Mouse (Mus musculus): ENCODE data around the gene Tanc1.

Tanc1 gene

DNA sequence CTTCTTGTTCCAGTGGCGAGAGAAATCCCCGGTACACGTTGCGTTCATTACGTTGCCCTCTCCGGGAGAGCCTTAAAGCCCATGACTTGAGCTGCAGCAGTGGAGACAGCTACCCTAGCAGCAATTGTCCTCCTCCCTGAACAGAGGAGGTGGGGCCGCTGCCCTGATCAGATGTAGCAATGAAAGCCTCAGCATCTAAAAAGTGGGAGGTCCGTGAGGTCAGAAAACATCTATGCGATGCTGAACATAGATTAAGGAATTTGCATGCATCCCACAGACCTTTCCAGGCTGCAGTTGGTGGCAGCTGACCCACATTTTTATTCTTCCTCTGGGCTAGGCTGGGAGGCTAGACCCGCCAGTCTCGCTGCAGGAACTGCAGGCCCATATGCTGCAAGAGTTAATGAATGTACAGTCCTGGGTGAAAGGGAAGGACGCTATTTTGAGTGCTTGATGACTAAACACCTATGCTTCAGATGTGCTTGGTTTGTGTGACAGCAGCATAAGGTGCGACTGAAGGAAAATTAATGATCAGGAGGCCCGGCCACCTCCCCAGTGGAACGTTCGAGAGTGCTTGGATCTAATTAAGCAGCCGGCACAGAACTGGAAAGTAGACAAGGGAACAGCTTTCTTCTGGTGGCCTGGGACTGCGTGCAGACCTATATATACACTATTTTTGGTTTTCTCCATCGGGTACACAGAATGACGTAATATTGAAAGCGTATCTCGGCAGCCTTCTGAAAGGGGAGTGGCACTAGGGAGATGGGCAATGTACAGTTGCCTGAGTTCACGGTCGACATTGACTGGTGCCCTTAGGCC, 107.0 kb downstream of the Tanc1 start:
- no peak for DNase-seq (ENCODE audit: low spot score)

GRCm38 (mm10) chr2:59719831-59720230, 108.0 kb downstream of the Tanc1 start:
- DNase-seq (ENCODE audit: low spot score) = no peak

GRCm38 (mm10) chr2:59721119-59721518, 109.3 kb downstream of the Tanc1 start:
- no peak for DNase-seq (ENCODE audit: low spot score)

DNA sequence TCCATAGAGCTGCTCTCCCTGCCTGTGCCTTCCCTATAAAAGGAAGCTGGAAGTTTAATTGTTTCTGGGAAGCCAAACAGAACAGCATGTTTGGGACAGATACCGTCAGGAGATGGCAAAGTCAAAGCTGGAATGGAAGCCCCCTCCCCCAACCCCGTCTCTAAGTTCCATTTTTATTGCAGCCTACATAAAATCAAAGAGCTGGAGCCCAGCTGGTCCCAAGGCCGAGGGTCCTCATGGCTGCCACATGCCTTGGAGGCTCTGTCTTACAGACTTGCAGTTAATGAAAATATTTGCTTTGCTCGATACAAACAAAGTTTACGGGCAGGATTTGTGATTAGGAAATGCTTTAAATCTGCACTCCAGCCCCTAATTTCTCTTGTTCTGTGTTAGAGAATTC, 109.9 kb downstream of the Tanc1 start:
- DNase-seq (ENCODE audit: low spot score) = no peak

DNA sequence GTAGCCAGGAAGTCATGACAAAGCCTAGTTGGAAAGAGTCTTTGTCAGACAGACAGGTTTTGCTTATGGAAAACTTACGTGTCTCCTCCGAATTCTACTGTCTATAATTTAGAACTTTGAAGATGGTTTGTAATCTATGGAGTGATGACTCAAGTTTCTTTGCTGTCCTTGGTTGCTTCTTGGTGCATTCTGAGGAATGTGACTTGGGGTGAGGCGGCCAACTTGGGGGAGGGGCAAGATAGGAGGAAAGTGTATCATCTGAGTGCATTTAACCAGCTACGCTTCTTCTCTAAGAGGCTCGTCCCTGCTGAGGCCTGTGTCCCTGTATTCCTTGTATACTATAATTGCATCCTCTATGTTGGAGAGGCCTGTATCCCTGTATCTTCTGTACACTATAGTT, 111.5 kb downstream of the Tanc1 start:
- no peak for DNase-seq (ENCODE audit: low spot score)

- DNase-seq (ENCODE audit: low spot score) = no peak
These were observed 113.8 kb downstream of the Tanc1 start for GRCm38 (mm10) chr2:59725518-59726185.

GRCm38 (mm10) chr2:59731831-59732230, 120.0 kb downstream of the Tanc1 start:
- DNase-seq (ENCODE audit: low spot score) = no peak

GRCm38 (mm10) chr2:59733410-59733809, 121.6 kb downstream of the Tanc1 start:
- DNase-seq (ENCODE audit: low spot score) = no peak

GRCm38 (mm10) chr2:59736401-59736898, 124.6 kb downstream of the Tanc1 start:
- no peak for DNase-seq (ENCODE audit: low spot score)

DNA sequence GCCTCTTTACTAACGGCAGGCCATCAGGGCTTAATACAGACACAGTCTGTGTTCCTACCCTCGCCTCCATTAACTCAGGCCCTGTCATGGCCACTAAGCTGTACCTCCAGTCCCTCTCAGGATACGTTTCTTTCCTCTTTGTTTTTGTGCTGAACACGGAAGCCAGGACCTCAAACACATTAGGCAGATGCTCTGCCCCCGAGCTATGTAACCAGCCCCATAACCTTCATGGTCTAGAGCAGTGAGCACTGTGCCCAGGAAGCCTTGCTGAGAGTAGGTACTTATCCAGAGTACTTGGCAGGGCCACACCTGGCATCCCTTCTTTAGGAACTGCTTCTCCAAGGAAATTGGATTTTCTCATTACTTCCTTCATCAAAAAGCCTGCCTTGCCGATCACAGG, 125.5 kb downstream of the Tanc1 start:
- no peak for DNase-seq (ENCODE audit: low spot score)

DNA sequence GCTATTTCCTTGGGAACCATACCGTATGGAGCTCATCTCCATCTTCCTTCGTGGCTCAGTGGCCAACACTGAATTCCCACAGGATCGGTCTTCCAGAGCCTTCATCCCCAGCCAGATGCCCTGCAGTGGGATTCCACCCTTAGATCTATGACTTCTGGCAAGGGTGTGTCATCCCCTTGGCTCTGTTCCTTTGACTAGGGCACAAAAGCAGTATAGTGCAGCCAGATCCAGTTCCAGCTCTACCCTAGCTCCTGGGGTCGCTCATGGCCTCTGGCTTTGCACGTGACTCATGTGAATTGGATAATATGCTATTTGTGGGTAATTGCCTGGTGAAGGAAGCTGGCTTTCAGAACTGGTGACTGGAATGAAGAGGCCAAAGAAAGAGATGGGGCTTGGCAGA, 126.5 kb downstream of the Tanc1 start:
- DNase-seq (ENCODE audit: low spot score) = no peak

GRCm38 (mm10) chr2:59739036-59739435, 127.2 kb downstream of the Tanc1 start:
- no peak for DNase-seq (ENCODE audit: low spot score)

DNA sequence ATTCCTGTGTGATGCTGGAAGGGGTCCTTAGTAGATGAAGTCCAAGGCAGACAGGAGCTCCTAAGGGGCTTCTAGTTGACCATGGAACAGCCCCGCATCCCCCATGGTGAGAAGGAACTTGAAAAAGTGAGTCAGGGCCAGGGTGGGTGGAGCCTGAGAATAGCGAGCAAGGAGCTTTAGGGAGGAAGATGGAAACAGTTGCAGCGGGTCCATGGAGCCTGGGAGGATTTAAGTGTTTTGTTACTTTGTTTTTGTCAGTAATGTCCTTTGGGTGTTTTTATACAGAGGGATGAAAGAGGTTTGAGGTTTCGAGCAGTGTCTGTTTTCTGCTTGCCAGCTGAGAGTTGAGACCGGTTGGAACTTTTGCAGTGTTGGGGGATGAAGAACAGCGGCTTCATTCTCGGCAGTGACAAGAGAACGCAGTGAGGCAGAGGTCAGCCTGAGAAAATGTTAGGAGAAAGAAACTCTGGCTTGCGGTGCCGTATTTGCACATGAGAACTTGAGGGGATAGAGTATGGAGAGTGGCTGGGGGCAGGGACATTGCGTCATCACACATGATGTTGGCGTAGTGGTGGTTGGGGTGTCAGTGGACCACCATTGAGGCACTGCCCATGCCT, 130.8 kb downstream of the Tanc1 start:
- peak; percentile 71 for DNase-seq (ENCODE audit: low spot score)

GRCm38 (mm10) chr2:59745428-59745827, 133.6 kb downstream of the Tanc1 start:
- DNase-seq (ENCODE audit: low spot score) = no peak

GRCm38 (mm10) chr2:59746070-59746469, 134.2 kb downstream of the Tanc1 start:
- DNase-seq (ENCODE audit: low spot score) = peak; percentile 50

- DNase-seq (ENCODE audit: low spot score) = no peak
These were observed 135.9 kb downstream of the Tanc1 start for GRCm38 (mm10) chr2:59747757-59748156.

GRCm38 (mm10) chr2:59749371-59749770, 137.5 kb downstream of the Tanc1 start:
- DNase-seq (ENCODE audit: low spot score) = no peak

DNA sequence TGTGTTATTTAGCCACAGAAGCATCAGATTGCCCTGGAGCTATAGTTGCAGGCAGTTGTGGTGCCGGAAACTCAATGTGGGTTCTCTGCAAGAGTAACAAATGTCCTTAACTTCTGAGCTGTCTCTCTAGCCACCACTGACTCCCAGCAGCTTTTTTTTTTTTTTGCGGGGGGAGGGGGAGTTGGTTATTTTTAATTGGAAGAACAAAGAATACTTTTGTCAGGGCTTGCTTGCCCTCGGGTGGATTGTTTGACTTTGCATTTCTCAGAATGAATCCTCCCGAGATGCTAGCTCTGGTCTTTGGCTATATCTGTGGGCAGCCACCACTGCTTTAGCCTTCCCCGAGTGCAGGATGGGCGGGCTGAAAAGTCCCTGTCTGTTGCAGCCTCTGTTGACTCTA, 139.3 kb downstream of the Tanc1 start:
- DNase-seq (ENCODE audit: low spot score) = no peak

DNA sequence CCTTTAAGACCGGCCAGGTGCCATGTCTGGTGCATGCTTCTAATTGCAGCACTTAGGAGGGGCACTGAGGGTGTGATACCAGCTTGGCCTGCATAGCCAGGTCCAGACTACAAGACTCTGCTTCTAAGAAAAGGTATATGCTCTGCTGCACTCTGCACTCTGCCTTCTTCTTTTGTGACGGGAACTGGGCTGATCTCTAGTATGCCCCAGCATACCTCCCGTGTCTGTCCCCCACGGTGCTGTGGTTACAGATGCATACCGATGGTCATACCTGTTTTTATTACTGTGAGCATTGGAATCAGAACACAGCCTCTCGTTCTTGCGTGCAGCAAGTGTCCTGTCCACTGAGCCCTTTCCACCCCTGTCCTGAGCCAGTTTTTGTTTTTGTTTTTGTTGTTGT, 140.3 kb downstream of the Tanc1 start:
- no peak for DNase-seq (ENCODE audit: low spot score)

DNA sequence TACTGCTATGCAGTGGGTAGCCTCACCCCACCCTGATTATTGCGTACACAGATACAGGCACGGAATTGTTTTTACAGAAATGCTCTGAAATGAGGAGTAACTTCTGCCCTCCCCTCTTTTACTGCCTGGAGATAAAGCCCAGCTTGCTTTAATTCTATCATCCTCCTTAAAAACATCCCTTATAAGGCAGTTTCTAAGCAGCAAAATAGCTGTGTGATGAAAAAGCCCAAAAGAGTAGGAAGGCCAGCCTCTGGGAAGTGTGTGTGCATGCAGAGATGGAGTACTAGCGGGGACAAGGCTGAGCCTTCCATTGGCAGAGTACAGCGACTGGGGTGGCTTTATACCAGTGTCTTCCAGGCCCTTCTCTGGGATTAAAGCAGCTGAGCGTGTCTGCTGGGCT, 140.9 kb downstream of the Tanc1 start:
- DNase-seq (ENCODE audit: low spot score) = no peak

DNA sequence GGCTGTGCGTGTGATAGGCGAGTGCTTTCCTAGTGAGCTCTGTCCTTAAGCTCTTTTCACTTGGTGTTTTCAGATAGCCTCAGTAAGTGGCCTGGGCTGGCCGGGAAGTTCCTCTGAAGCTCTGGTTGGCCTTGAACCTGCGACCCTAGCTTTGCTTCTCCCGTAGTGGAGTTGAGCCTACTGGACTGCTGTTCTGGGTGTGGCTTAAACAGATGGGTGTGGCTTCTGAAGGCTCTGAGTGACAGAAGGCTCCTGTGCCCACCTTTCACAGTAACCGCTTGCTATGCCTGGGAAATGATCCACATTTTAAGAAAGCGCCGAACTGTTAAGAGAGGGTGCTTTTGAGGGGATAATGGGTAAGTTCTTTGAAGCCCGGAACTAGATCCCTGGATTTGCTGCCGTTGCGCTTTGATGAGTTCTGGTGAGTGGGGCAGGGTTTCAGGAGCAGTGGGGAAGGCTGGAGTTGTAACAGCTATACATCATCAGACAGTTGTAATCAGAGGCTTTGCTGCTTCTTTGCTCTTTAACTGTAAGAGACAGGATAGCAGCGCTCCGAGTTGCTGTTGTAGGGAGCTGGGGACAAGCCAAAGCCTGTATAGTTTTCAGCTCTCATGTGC, 144.4 kb downstream of the Tanc1 start:
- no peak for DNase-seq (ENCODE audit: low spot score)

DNA sequence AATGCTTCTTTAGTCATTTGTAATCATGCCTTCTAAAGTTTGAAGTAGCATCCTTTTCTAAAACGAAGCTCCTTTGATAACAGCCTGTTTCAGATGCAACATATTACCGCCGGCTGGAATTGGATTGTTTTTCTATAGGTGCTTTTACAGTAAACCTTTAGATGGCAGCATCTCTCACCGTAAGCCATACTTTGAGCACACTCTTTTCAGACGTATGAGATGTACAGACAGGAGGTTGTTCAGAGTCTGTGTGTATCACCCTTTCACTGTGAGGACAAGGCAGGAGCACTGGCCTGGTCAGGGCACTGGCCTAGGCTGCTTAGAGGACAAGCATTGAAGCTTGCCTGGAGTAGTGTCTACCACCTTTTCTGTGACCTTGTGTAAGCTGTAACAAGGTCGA, 145.2 kb downstream of the Tanc1 start:
- no peak for DNase-seq (ENCODE audit: low spot score)

Data from testis, postnatal 14 days (tissue).